Mouse (Mus musculus): ENCODE data around the gene Tunar. TPM values are rescaled to one million over a fixed set of nuclear protein-coding genes. Genes with fewer than 3 reads are reported as not detected.

Gene Tunar
- polyA plus RNA-seq, 1 experiment = not detected

DNA sequence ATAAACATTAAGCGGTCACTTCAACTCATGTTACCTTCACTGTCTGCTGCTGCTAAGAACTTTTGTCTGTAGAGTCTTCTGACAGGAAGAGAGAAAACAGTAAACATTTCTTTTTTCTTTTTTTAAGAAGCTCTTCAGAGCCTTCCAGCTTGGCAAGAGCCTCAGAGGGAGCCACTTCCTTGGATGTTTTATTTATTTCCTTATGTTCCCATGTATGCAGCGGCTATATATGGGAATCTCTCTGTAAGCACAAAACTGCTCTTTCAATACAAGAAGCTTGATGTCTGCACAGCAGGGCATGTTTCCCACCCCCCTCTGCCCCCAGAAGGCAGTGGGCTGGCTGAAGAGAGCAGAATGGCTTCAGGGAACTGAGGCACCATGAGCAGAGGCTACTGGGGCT is 30.0 kb downstream of the Tunar start:
- Histone ChIP-seq H3K79me3 (ENCODE audit: low read depth) (no peaks in the 10 kb centered on the region), H3K79me2 (ENCODE audit: control insufficient read depth, insufficient read depth) (no peaks in the 10 kb centered on the region), H3ac (ENCODE audit: control insufficient read depth, insufficient read length, low read depth) (no peak overlapping the region), H3K27me3 (ENCODE audit: control insufficient read depth, insufficient read depth, insufficient read length) (peaks cover 7% of the 10 kb centered on the region), H3K4me3 (ENCODE audit: insufficient read depth, poor library complexity, severe bottlenecking) (no peak overlapping the region), H3K36me3 (ENCODE audit: control insufficient read depth, insufficient read depth) (no peaks in the 10 kb centered on the region)
- TF ChIP-seq MYOG (IDR thresholded peaks at IDR 0.05; ENCODE audit: control insufficient read depth, extremely low read depth, insufficient read length) (no peak), CTCF (IDR thresholded peaks at IDR 0.05; ENCODE audit: control insufficient read depth, insufficient read depth, insufficient read length) (no peak), USF1 (IDR thresholded peaks at IDR 0.05; ENCODE audit: low read depth) (no peak)

GRCm38 (mm10) chr12:105374564-105374963 is 40.9 kb downstream of the Tunar start:
- Histone ChIP-seq H3K27me3 (ENCODE audit: control insufficient read depth, insufficient read depth, insufficient read length) (peaks cover 43% of the 10 kb centered on the region), H3K79me2 (ENCODE audit: control insufficient read depth, insufficient read depth) (no peaks in the 10 kb centered on the region), H3K36me3 (ENCODE audit: control insufficient read depth, insufficient read depth) (no peaks in the 10 kb centered on the region), H3ac (ENCODE audit: control insufficient read depth, insufficient read length, low read depth) (no peak overlapping the region), H3K79me3 (ENCODE audit: low read depth) (no peaks in the 10 kb centered on the region), H3K4me3 (ENCODE audit: insufficient read depth, poor library complexity, severe bottlenecking) (no peak overlapping the region)
- no peak for TF ChIP-seq MYOD1 (IDR thresholded peaks at IDR 0.05; ENCODE audit: control insufficient read depth, insufficient read length, low read depth)
- no peak for TF ChIP-seq MYOG (IDR thresholded peaks at IDR 0.05; ENCODE audit: control insufficient read depth, extremely low read depth, insufficient read length)
- TF ChIP-seq CTCF (IDR thresholded peaks at IDR 0.05; ENCODE audit: control insufficient read depth, insufficient read depth, insufficient read length) = no peak
- no peak for TF ChIP-seq FOSL1 (IDR thresholded peaks at IDR 0.05; ENCODE audit: insufficient read depth, low read length, poor library complexity, severe bottlenecking)
- no peak for TF ChIP-seq CEBPB (IDR thresholded peaks at IDR 0.05; ENCODE audit: low read depth)
- TF ChIP-seq MAX (IDR thresholded peaks at IDR 0.05) = no peak
- no peak for TF ChIP-seq USF1 (IDR thresholded peaks at IDR 0.05; ENCODE audit: low read depth)

- Histone ChIP-seq H3ac (ENCODE audit: control insufficient read depth, insufficient read length, low read depth) (no peak overlapping the region), H3K4me3 (ENCODE audit: insufficient read depth, poor library complexity, severe bottlenecking) (no peak overlapping the region), H3K79me2 (ENCODE audit: control insufficient read depth, insufficient read depth) (no peaks in the 10 kb centered on the region), H3K36me3 (ENCODE audit: control insufficient read depth, insufficient read depth) (no peaks in the 10 kb centered on the region), H3K79me3 (ENCODE audit: low read depth) (no peaks in the 10 kb centered on the region), H3K27me3 (ENCODE audit: control insufficient read depth, insufficient read depth, insufficient read length) (peaks cover 36% of the 10 kb centered on the region)
- no peak for TF ChIP-seq CTCF (IDR thresholded peaks at IDR 0.05; ENCODE audit: control insufficient read depth, insufficient read depth, insufficient read length)
- TF ChIP-seq MYOD1 (IDR thresholded peaks at IDR 0.05; ENCODE audit: control insufficient read depth, insufficient read length, low read depth) = no peak
- TF ChIP-seq USF1 (IDR thresholded peaks at IDR 0.05; ENCODE audit: low read depth) = no peak
These were observed 43.3 kb downstream of the Tunar start for GRCm38 (mm10) chr12:105376976-105377375.

- Histone ChIP-seq H3K36me3 (ENCODE audit: control insufficient read depth, insufficient read depth) (no peaks in the 10 kb centered on the region), H3K4me3 (ENCODE audit: insufficient read depth, poor library complexity, severe bottlenecking) (no peak overlapping the region), H3ac (ENCODE audit: control insufficient read depth, insufficient read length, low read depth) (no peak overlapping the region), H3K27me3 (ENCODE audit: control insufficient read depth, insufficient read depth, insufficient read length) (peaks cover 2% of the 10 kb centered on the region), H3K79me2 (ENCODE audit: control insufficient read depth, insufficient read depth) (no peaks in the 10 kb centered on the region), H3K79me3 (ENCODE audit: low read depth) (no peaks in the 10 kb centered on the region)
- TF ChIP-seq CEBPB (IDR thresholded peaks at IDR 0.05; ENCODE audit: low read depth) (no peak), USF1 (IDR thresholded peaks at IDR 0.05; ENCODE audit: low read depth) (no peak), CTCF (IDR thresholded peaks at IDR 0.05; ENCODE audit: control insufficient read depth, insufficient read depth, insufficient read length) (no peak), MYOG (IDR thresholded peaks at IDR 0.05; ENCODE audit: control insufficient read depth, extremely low read depth, insufficient read length) (no peak), MYOD1 (IDR thresholded peaks at IDR 0.05; ENCODE audit: control insufficient read depth, insufficient read length, low read depth) (no peak), MAX (IDR thresholded peaks at IDR 0.05) (no peak), FOSL1 (IDR thresholded peaks at IDR 0.05; ENCODE audit: insufficient read depth, low read length, poor library complexity, severe bottlenecking) (no peak)
These were observed 49.1 kb downstream of the Tunar start for GRCm38 (mm10) chr12:105382733-105383132.

DNA sequence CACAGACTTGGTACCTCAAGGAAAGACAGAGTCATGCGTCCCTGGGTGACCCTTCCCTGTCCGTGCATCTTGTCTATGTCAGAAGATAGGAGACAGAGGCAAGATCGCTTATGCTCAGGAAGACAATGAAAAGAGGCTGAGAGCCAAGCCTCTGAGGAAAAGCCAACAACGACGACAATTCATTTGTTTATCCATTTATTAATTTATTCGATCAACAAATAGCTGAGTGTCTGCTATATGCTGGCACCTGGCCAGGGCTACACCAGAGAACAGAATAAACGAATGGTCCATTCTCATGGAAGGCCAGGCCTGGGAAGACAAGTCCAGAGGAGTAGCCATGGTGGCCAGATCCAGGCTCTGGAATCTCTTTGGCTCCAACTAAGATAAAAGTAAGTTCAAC is 61.0 kb downstream of the Tunar start:
- Histone ChIP-seq H3K4me3 (ENCODE audit: insufficient read depth, poor library complexity, severe bottlenecking) (no peak overlapping the region), H3K79me2 (ENCODE audit: control insufficient read depth, insufficient read depth) (no peaks in the 10 kb centered on the region), H3K79me3 (ENCODE audit: low read depth) (no peaks in the 10 kb centered on the region), H3K27me3 (ENCODE audit: control insufficient read depth, insufficient read depth, insufficient read length) (no peaks in the 10 kb centered on the region), H3K36me3 (ENCODE audit: control insufficient read depth, insufficient read depth) (no peaks in the 10 kb centered on the region), H3ac (ENCODE audit: control insufficient read depth, insufficient read length, low read depth) (no peak overlapping the region)
- TF ChIP-seq USF1 (IDR thresholded peaks at IDR 0.05; ENCODE audit: low read depth) = no peak

- Histone ChIP-seq H3K4me3 (ENCODE audit: insufficient read depth, poor library complexity, severe bottlenecking) (no peak overlapping the region), H3K27me3 (ENCODE audit: control insufficient read depth, insufficient read depth, insufficient read length) (no peaks in the 10 kb centered on the region), H3K79me3 (ENCODE audit: low read depth) (no peaks in the 10 kb centered on the region), H3ac (ENCODE audit: control insufficient read depth, insufficient read length, low read depth) (no peak overlapping the region), H3K36me3 (ENCODE audit: control insufficient read depth, insufficient read depth) (no peaks in the 10 kb centered on the region), H3K79me2 (ENCODE audit: control insufficient read depth, insufficient read depth) (no peaks in the 10 kb centered on the region)
- TF ChIP-seq MAX (IDR thresholded peaks at IDR 0.05) (no peak), USF1 (IDR thresholded peaks at IDR 0.05; ENCODE audit: low read depth) (no peak), CEBPB (IDR thresholded peaks at IDR 0.05; ENCODE audit: low read depth) (no peak), MYOD1 (IDR thresholded peaks at IDR 0.05; ENCODE audit: control insufficient read depth, insufficient read length, low read depth) (no peak), CTCF (IDR thresholded peaks at IDR 0.05; ENCODE audit: control insufficient read depth, insufficient read depth, insufficient read length) (no peak), MYOG (IDR thresholded peaks at IDR 0.05; ENCODE audit: control insufficient read depth, extremely low read depth, insufficient read length) (no peak), FOSL1 (IDR thresholded peaks at IDR 0.05; ENCODE audit: insufficient read depth, low read length, poor library complexity, severe bottlenecking) (no peak)
These were observed 64.5 kb downstream of the Tunar start for GRCm38 (mm10) chr12:105398172-105398571.
